Mouse (Mus musculus) embryonic fibroblast, embryonic 13.5 days (primary cell): ENCODE data around the gene Llgl2. TPM values are rescaled to one million over a fixed set of nuclear protein-coding genes. Genes with fewer than 3 reads are reported as not detected.

Experiments
- H3K27ac ChIP-seq: 2 replicates; pipeline ENCODE4 v1.5.1; 2012; ENCODE audit warnings: low read length, control low read depth, inconsistent platforms; ENCODE audit not compliant: insufficient read depth
- H3K4me1 ChIP-seq: 2 replicates; pipeline ENCODE4 v1.6.1; 2011; ENCODE audit warnings: low read length; ENCODE audit not compliant: control insufficient read depth, insufficient read depth
- H3K4me3 ChIP-seq: 2 replicates; pipeline ENCODE4 v1.5.1; 2011; ENCODE audit warnings: mild to moderate bottlenecking, control low read depth, low read length; ENCODE audit not compliant: insufficient read depth
- CTCF ChIP-seq: IDR thresholded peaks from 2 replicates; pipeline ENCODE4 v1.5.1; 2011; ENCODE audit warnings: mild to moderate bottlenecking, control low read depth, low read length, moderate library complexity, borderline replicate concordance; ENCODE audit not compliant: insufficient read depth
- POLR2A ChIP-seq: IDR thresholded peaks from 2 replicates; pipeline ENCODE4 v1.6.1; 2011; ENCODE audit warnings: low read depth, mild to moderate bottlenecking, control low read depth, low read length, moderate library complexity
- polyA plus RNA-seq: library from polyadenylated mRNA; stranded (reverse); fragments of >200 nt; gene quantifications from 2 replicates; pipeline ENCODE4 v1.2.4, GENCODE M21; 2011; ENCODE audit warnings: low read depth; ENCODE audit not compliant: missing spikeins, insufficient read length

Gene Llgl2
- polyA plus RNA-seq, 1 experiment: 3.7 TPM

- TF ChIP-seq POLR2A: no peak
- no peak for TF ChIP-seq CTCF
- Histone ChIP-seq H3K27ac (no peak overlapping the region), H3K4me1 (no peaks in the 10 kb centered on the region), H3K4me3 (no peak overlapping the region)
These were observed 79.0 kb downstream of the Llgl2 start for GRCm38 (mm10) chr11:115902831-115903230.

GRCm38 (mm10) chr11:115903384-115904230 lies 79.8 kb downstream of the Llgl2 start:
- Histone ChIP-seq H3K27ac (no peak overlapping the region), H3K4me3 (no peak overlapping the region), H3K4me1 (no peaks in the 10 kb centered on the region)
- no peak for TF ChIP-seq CTCF
- no peak for TF ChIP-seq POLR2A

- Histone ChIP-seq H3K4me1 (no peaks in the 10 kb centered on the region), H3K27ac (no peak overlapping the region), H3K4me3 (no peak overlapping the region)
- TF ChIP-seq CTCF (no peak), POLR2A (no peak)
These were observed 80.5 kb downstream of the Llgl2 start for GRCm38 (mm10) chr11:115904231-115904955.

Other genes starting within 250 kb of the Llgl2 start
- gene Mrps7, start 220.1 kb upstream of the Llgl2 start, polyA plus RNA-seq: 31.0 and 36.5 TPM in 2 replicates
- 17.0 and 30.3 TPM in 2 replicates for gene Gga3, start 220.0 kb upstream of the Llgl2 start, polyA plus RNA-seq
- gene Mif4gd, start 211.1 kb upstream of the Llgl2 start, polyA plus RNA-seq: 22.3 and 26.6 TPM in 2 replicates
- gene Slc25a19, start 195.8 kb upstream of the Llgl2 start, polyA plus RNA-seq: 13.6 and 14.0 TPM in 2 replicates
- 61.1 and 69.3 TPM in 2 replicates for gene Grb2, start 115.5 kb upstream of the Llgl2 start, polyA plus RNA-seq
- gene Tmem94, start 58.6 kb upstream of the Llgl2 start, polyA plus RNA-seq: 15.1 and 17.4 TPM in 2 replicates
- 10.0 and 13.1 TPM in 2 replicates for gene Caskin2, start 10.4 kb upstream of the Llgl2 start, polyA plus RNA-seq
- 10.1 and 12.2 TPM in 2 replicates for gene Tsen54, start 9.3 kb upstream of the Llgl2 start, polyA plus RNA-seq
- not detected in 2 replicates for gene Myo15b, start 34.4 kb downstream of the Llgl2 start, polyA plus RNA-seq
- not detected in 2 replicates for gene Smim5, start 75.9 kb downstream of the Llgl2 start, polyA plus RNA-seq
- not detected in 2 replicates for gene Smim6, start 88.0 kb downstream of the Llgl2 start, polyA plus RNA-seq
- 45.2 and 50.0 TPM in 2 replicates for gene Sap30bp, start 109.2 kb downstream of the Llgl2 start, polyA plus RNA-seq
- gene Recql5, start 109.4 kb downstream of the Llgl2 start, polyA plus RNA-seq: 11.3 and 15.8 TPM in 2 replicates
- gene Itgb4, start 150.7 kb downstream of the Llgl2 start, polyA plus RNA-seq: 1.3 and 2.1 TPM in 2 replicates
- gene Galk1, start 188.7 kb downstream of the Llgl2 start, polyA plus RNA-seq: 50.8 and 58.6 TPM in 2 replicates
- 339 and 513 TPM in 2 replicates for gene H3f3b, start 203.9 kb downstream of the Llgl2 start, polyA plus RNA-seq
- gene Unk, start 206.3 kb downstream of the Llgl2 start, polyA plus RNA-seq: 16.9 and 18.8 TPM in 2 replicates